10 mouse cellular contexts compared by ENCODE assay signal in the genomic region with DNA sequence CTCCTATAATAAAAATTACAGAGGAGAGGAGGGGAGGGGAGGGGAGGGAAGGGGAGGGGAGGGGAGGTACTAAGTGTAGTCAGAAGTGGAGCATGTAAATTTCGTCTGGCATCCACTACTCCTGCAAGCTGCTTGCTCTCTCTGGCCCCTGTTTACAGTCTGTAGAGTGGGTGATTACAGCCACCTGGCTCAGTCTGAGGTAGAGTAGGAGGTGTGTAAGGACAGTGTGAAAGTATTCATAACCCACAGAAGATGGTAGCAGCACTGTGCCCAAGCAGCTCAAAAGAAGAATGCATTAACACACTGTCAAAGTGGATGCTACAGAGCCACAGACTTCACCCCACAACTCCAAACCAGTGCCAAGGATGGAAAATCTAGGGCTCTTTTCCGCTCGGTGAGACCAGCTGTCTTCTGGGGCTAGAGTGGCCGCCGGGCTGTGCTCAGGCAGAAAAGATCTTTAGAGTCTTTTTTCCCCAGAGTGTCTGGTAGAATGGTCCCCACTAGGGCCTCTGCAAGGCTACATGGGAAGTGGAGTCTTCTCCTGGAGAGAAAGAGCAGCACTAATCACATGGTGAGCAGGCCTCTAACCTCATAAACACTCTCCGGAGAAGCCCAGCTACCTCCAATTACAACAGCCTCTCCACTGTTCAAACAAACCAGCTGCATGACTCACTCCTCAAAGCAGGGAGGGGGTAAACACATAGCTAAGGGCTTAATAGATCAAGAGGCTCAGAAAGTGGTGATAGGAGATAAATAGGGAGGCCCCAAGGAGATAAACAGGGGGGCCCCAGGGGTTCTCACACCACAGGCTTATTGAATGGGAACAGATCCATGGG. TPM values are rescaled to one million over a fixed set of nuclear protein-coding genes. Genes with fewer than 3 reads are reported as not detected.
A peak's percentile ranks its signal among the peaks of the same experiment; 100 is the strongest.
DNase-seq lines count a peak whose midpoint lies in the region; ATAC-seq lines count a peak whose summit lies in the region.
"Had no signal": no experiment of that assay in that cellular context is flagged by ENCODE, and none has a peak within 500 bp of the region (broad histone marks: within the 10 kb centered on the region; RNA-seq: fewer than 3 reads in every experiment).

No protein-coding gene starts in this region.

- no peaks in the 10 kb centered on the region for H3K27me3 ChIP-seq in embryonic facial prominence, embryonic 12.5 days
- H3K27me3 ChIP-seq in liver, embryonic 13.5 days: no peaks in the 10 kb centered on the region
- H3K27me3 ChIP-seq in stomach, embryonic 15.5 days (replicated peaks): no peaks in the 10 kb centered on the region

- no peaks in the 10 kb centered on the region for H3K9me3 ChIP-seq in embryonic facial prominence, embryonic 12.5 days
- H3K9me3 ChIP-seq in liver, embryonic 13.5 days (replicated peaks): no peaks in the 10 kb centered on the region
- no peaks in the 10 kb centered on the region for H3K9me3 ChIP-seq in stomach, embryonic 15.5 days

- H3K4me1 ChIP-seq in embryonic facial prominence, embryonic 12.5 days: peaks cover 8% of the 10 kb centered on the region
- H3K4me1 ChIP-seq in liver, embryonic 13.5 days (replicated peaks): peaks cover 37% of the 10 kb centered on the region
- H3K4me1 ChIP-seq in stomach, embryonic 15.5 days: peaks cover 16% of the 10 kb centered on the region

- DNase-seq in frontal cortex, postnatal 25 days (ENCODE audit: low spot score in 2 of 2): no peak
- DNase-seq in 416B (ENCODE audit: low read depth): peak; percentile 90
- peak; percentile 50 for DNase-seq in liver, embryonic 13.5 days
- DNase-seq in layer of hippocampus, adult 8-10 months (ENCODE audit: low spot score in 2 of 2): no peak
- DNase-seq in gastrocnemius, adult 8-10 months (ENCODE audit: low spot score in 2 of 2): no peak

- no peak overlapping the region for H3K4me3 ChIP-seq in embryonic facial prominence, embryonic 12.5 days
- no peak overlapping the region; the same call in 1 of the 2 replicates for H3K4me3 ChIP-seq in liver, embryonic 13.5 days (replicated peaks)
- H3K4me3 ChIP-seq in stomach, embryonic 15.5 days (replicated peaks): no peak overlapping the region

- H3K27ac ChIP-seq in embryonic facial prominence, embryonic 12.5 days: peak overlapping the region; percentile 23; the same call in 1 of the 2 replicates
- peak overlapping the region; percentile 85 for H3K27ac ChIP-seq in liver, embryonic 13.5 days
- peak overlapping the region; percentile 74 for H3K27ac ChIP-seq in stomach, embryonic 15.5 days

- WGBS in embryonic facial prominence, embryonic 12.5 days: 46% methylated on average over 6 of the region's 6 CpGs
- WGBS in liver, embryonic 13.5 days (ENCODE audit: insufficient replicate concordance): 53% methylated on average over 6 of the region's 6 CpGs
- WGBS in stomach, embryonic 15.5 days: 10% methylated on average over 6 of the region's 6 CpGs

- H3K36me3 ChIP-seq in embryonic facial prominence, embryonic 12.5 days: no peaks in the 10 kb centered on the region
- no peaks in the 10 kb centered on the region for H3K36me3 ChIP-seq in liver, embryonic 13.5 days
- no peaks in the 10 kb centered on the region for H3K36me3 ChIP-seq in stomach, embryonic 15.5 days

- no peak overlapping the region for H3K9ac ChIP-seq in embryonic facial prominence, embryonic 12.5 days
- peak overlapping the region; percentile 63 for H3K9ac ChIP-seq in liver, embryonic 13.5 days
- no peak overlapping the region for H3K9ac ChIP-seq in stomach, embryonic 15.5 days

- ATAC-seq in frontal cortex, adult (ENCODE audit: low TSS enrichment): peak; percentile 84
- ATAC-seq in embryonic facial prominence, embryonic 12.5 days (ENCODE audit: insufficient number of reproducible peaks, insufficient read depth, low FRiP score, low TSS enrichment): peak; percentile 24; the same call in 1 of the 2 replicates
- ATAC-seq in liver, embryonic 13.5 days (ENCODE audit: low read depth): peak; percentile 86
- peak; percentile 95 for ATAC-seq in stomach, embryonic 15.5 days (ENCODE audit: insufficient read depth, low FRiP score, low read depth)

- H3K4me2 ChIP-seq in embryonic facial prominence, embryonic 12.5 days (replicated peaks): no peak overlapping the region
- H3K4me2 ChIP-seq in liver, embryonic 13.5 days: peak overlapping the region; percentile 56
- H3K4me2 ChIP-seq in stomach, embryonic 15.5 days: peak overlapping the region; percentile 28; the same call in 1 of the 2 replicates

RNA-seq across cellular contexts. Expression of gene Gm10972, which starts 6.1 kb away (rescaled TPM):
- not detected in 2 replicates for polyA plus RNA-seq in embryonic facial prominence, embryonic 12.5 days (2016; fragmentation: Nextera tagmentation; extraction: Ambion mirVana)
- not detected in 2 replicates for polyA plus RNA-seq in liver, embryonic 13.5 days (2015; fragmentation: Nextera tagmentation; extraction: Ambion mirVana)
- not detected in 2 replicates for polyA plus RNA-seq in stomach, embryonic 15.5 days (2015; fragmentation: Nextera tagmentation; extraction: Ambion mirVana)
- not detected for total RNA-seq in layer of hippocampus, adult 8-10 months (2022)
- not detected for total RNA-seq in gastrocnemius, adult 8-10 months (2022)
- polyA plus RNA-seq: gonadal fat pad, adult 2 months; spleen, adult 2 months had no signal

RNA-seq across cellular contexts. Expression of gene Tuft1, which starts 9.7 kb away (rescaled TPM):
- 4.3 and 4.4 TPM in 2 replicates for polyA plus RNA-seq in embryonic facial prominence, embryonic 12.5 days (2016; fragmentation: Nextera tagmentation; extraction: Ambion mirVana)
- polyA plus RNA-seq in liver, embryonic 13.5 days (2015; fragmentation: Nextera tagmentation; extraction: Ambion mirVana): 4.7 and 5.3 TPM in 2 replicates
- polyA plus RNA-seq in stomach, embryonic 15.5 days (2015; fragmentation: Nextera tagmentation; extraction: Ambion mirVana): 12.8 and 13.7 TPM in 2 replicates
- total RNA-seq in layer of hippocampus, adult 8-10 months (2022): 1 to 10 TPM; 2.6 to 3.9 (median 3.1) TPM
- total RNA-seq in gastrocnemius, adult 8-10 months (2022): 1 to 10 TPM in 2 of 4 experiments, under 1 TPM in 2; 0.46 to 1.7 (median 1.0) TPM

RNA-seq across cellular contexts. Expression of gene Selenbp2, which starts 44.4 kb away (rescaled TPM):
- 0.42 TPM in 1 of 2 replicates, not detected in the other for polyA plus RNA-seq in embryonic facial prominence, embryonic 12.5 days (2016; fragmentation: Nextera tagmentation; extraction: Ambion mirVana)
- polyA plus RNA-seq in liver, embryonic 13.5 days (2015; fragmentation: Nextera tagmentation; extraction: Ambion mirVana): 6.7 and 8.5 TPM in 2 replicates
- 6.2 and 6.3 TPM in 2 replicates for polyA plus RNA-seq in stomach, embryonic 15.5 days (2015; fragmentation: Nextera tagmentation; extraction: Ambion mirVana)
- total RNA-seq in layer of hippocampus, adult 8-10 months (2022): 1 to 10 TPM in 3 of 4 experiments, under 1 TPM in 1; 0.50 to 1.6 (median 1.1) TPM
- total RNA-seq in gastrocnemius, adult 8-10 months (2022): 1 to 10 TPM in 3 of 4 experiments, not detected in 1; 1.8 to 4.0 (median 3.8) TPM

Comparison
In these comparisons a context has a peak if more than half of its experiments do, and no peak if none do; other contexts are left out.
1. ATAC-seq: peak in every context shown above with its lines; median percentile 95 in stomach, embryonic 15.5 days; 86 in liver, embryonic 13.5 days; 84 in frontal cortex, adult; 24 in embryonic facial prominence, embryonic 12.5 days.
2. DNase-seq: peak in 416B (single experiment) and liver, embryonic 13.5 days (single experiment); none in frontal cortex, postnatal 25 days (0 of 2), layer of hippocampus, adult 8-10 months (0 of 2) and gastrocnemius, adult 8-10 months (0 of 2).
3. H3K27ac ChIP-seq: peak in every context shown above with its lines; median percentile 85 in liver, embryonic 13.5 days; 74 in stomach, embryonic 15.5 days; 23 in embryonic facial prominence, embryonic 12.5 days.